In genomic region chr15:82917965-82918364, GRCm38 (mm10) we compare ENCODE assay signal across 9 mouse cellular contexts.
DNase-seq lines count a peak whose midpoint lies in the region; ATAC-seq and TF ChIP-seq lines count a peak whose summit lies in the region.
"Had no signal": no experiment of that assay in that cellular context is flagged by ENCODE, and none has a peak within 500 bp of the region (broad histone marks: within the 10 kb centered on the region; RNA-seq: fewer than 3 reads in every experiment).

No protein-coding gene starts in this region.

- H3K9me3 ChIP-seq in heart, embryonic 12.5 days (replicated peaks) = no peaks in the 10 kb centered on the region
- no peaks in the 10 kb centered on the region for H3K9me3 ChIP-seq in limb, embryonic 15.5 days

- TF ChIP-seq CTCF in embryonic fibroblast, embryonic 13.5 days (IDR thresholded peaks at IDR 0.05; ENCODE audit: borderline replicate concordance, insufficient read depth, low read length) = 0 out of 2 replicates have a peak, but pooled peaks have one; percentile 37

- no peak for DNase-seq in heart, adult 9 months (ENCODE audit: low spot score in 2 of 2)
- DNase-seq in 416B (ENCODE audit: low read depth) = peak; percentile 22
- DNase-seq in thymus, postnatal 14 days = no peak
- DNase-seq in gastrocnemius, postnatal 36 days = no peak
- DNase-seq in Muller cell, postnatal 12 days (ENCODE audit: inconsistent ontology term) = no peak

- peaks cover 51% of the 10 kb centered on the region for H3K27me3 ChIP-seq in heart, embryonic 12.5 days (replicated peaks)
- peaks cover 33% of the 10 kb centered on the region for H3K27me3 ChIP-seq in limb, embryonic 15.5 days

- no peak for TF ChIP-seq POLR2A in embryonic fibroblast, embryonic 13.5 days (IDR thresholded peaks at IDR 0.05; ENCODE audit: low read depth, low read length)

- intact Hi-C loops in gastrocnemius, postnatal 36 days (cut with DNase I) = no loop called here

- H3K9ac ChIP-seq in heart, embryonic 12.5 days = no peak overlapping the region
- no peak overlapping the region for H3K9ac ChIP-seq in limb, embryonic 15.5 days

- ATAC-seq in heart, embryonic 12.5 days (ENCODE audit: insufficient number of reproducible peaks, low FRiP score) = no peak
- no peak for ATAC-seq in limb, embryonic 15.5 days (ENCODE audit: insufficient number of reproducible peaks, low FRiP score, low TSS enrichment, low read depth)
- ATAC-seq: CD4-positive, CD25-positive, alpha-beta regulatory T cell, adult 4 months had no signal

- H3K4me2 ChIP-seq in heart, embryonic 12.5 days = peak overlapping the region; percentile 46; the same call in 1 of the 2 replicates
- H3K4me2 ChIP-seq in limb, embryonic 15.5 days = no peak overlapping the region

- no peaks in the 10 kb centered on the region for H3K36me3 ChIP-seq in heart, embryonic 12.5 days
- no peaks in the 10 kb centered on the region for H3K36me3 ChIP-seq in limb, embryonic 15.5 days

- H3K4me1 ChIP-seq in heart, embryonic 12.5 days (replicated peaks) = peaks cover 42% of the 10 kb centered on the region
- H3K4me1 ChIP-seq in embryonic fibroblast, embryonic 13.5 days (ENCODE audit: control insufficient read depth, insufficient read depth, low read length) = no peaks in the 10 kb centered on the region
- H3K4me1 ChIP-seq in limb, embryonic 15.5 days = peaks cover 64% of the 10 kb centered on the region

- 72% methylated on average over 3 of the region's 3 CpGs for WGBS in heart, embryonic 12.5 days
- WGBS in limb, embryonic 15.5 days = 60% methylated on average over 3 of the region's 3 CpGs

- H3K4me3 ChIP-seq in heart, embryonic 12.5 days = no peak overlapping the region
- no peak overlapping the region for H3K4me3 ChIP-seq in embryonic fibroblast, embryonic 13.5 days (ENCODE audit: insufficient read depth, low read length)
- H3K4me3 ChIP-seq in limb, embryonic 15.5 days = no peak overlapping the region

- H3K27ac ChIP-seq in heart, embryonic 12.5 days (ENCODE audit: poor library complexity, severe bottlenecking) = no peak overlapping the region
- H3K27ac ChIP-seq in embryonic fibroblast, embryonic 13.5 days (ENCODE audit: insufficient read depth, low read length) = no peak overlapping the region
- peak overlapping the region; percentile 40; the same call in 1 of the 2 replicates for H3K27ac ChIP-seq in limb, embryonic 15.5 days
